Comparison of ENCODE assay signal across 8 mouse cellular contexts in the genomic region with DNA sequence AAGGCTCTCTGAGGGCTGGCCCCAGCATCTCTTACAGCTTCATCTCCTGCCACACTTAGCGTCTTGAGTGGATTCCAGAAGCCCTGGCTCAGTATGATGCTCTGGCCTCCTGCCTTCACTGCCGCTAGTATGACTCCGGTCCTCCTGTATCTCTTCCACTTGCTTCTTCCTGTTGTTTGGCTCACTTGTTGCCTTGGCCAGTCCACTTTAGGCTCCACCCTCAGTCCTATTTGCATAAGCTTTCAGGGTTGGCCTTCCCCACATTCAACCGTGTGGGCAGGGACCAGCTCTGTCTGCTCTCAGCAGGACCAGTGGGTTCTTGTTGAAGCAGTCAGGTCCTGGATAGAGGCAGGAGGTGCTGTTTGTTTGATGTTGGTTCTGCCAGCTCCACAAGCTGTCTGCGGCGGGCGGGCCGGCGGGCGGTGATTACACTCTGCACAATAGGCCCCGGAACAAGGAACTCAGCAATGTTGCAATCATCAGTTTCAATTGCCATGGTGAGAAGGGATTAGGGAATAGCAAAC.
DNase-seq lines count a peak whose midpoint lies in the region; ATAC-seq lines count a peak whose summit lies in the region.

No protein-coding gene starts in this region.

- H3K36me3 ChIP-seq in hindbrain, embryonic 14.5 days (replicated peaks; ENCODE audit: control insufficient read depth, insufficient read depth): no peaks in the 10 kb centered on the region
- no peaks in the 10 kb centered on the region for H3K36me3 ChIP-seq in midbrain, embryonic 11.5 days (ENCODE audit: control insufficient read depth, insufficient read depth, low read length)

- no peak overlapping the region for H3K4me3 ChIP-seq in hindbrain, embryonic 14.5 days (replicated peaks; ENCODE audit: low read length)
- H3K4me3 ChIP-seq in midbrain, embryonic 11.5 days (ENCODE audit: low read depth, low read length): no peak overlapping the region

- no peak overlapping the region; the same call in 1 of the 2 replicates for H3K9ac ChIP-seq in hindbrain, embryonic 14.5 days
- H3K9ac ChIP-seq in midbrain, embryonic 11.5 days (ENCODE audit: low read length): 0 out of 2 replicates have a peak overlapping the region, but pooled peaks have one; percentile 9

- H3K27me3 ChIP-seq in hindbrain, embryonic 14.5 days (ENCODE audit: control insufficient read depth, insufficient read depth, low read length): no peaks in the 10 kb centered on the region; the same call in 1 of the 2 replicates
- H3K27me3 ChIP-seq in midbrain, embryonic 11.5 days (ENCODE audit: control insufficient read depth, insufficient read depth, low read length): peaks cover 3% of the 10 kb centered on the region; the same call in 1 of the 2 replicates

- DNase-seq in R1 (ENCODE audit: low read depth, low spot score): peak; percentile 80
- peak; percentile 40 for DNase-seq in c-Kit-positive CD71-positive TER-119-positive erythroid progenitor cells, embryonic 14.5 days (ENCODE audit: low spot score)
- DNase-seq in gastrocnemius, adult 8-10 months (ENCODE audit: low spot score in 2 of 2): peak; percentile 10 to 53
- DNase-seq in hindbrain, embryonic 14.5 days (ENCODE audit: low spot score): peak; percentile 52
- DNase-seq in layer of hippocampus, postnatal 36 days: peak; percentile 36 to 47
- peak; percentile 95 for DNase-seq in midbrain, embryonic 11.5 days (ENCODE audit: low spot score, missing footprints)
- DNase-seq in urinary bladder, postnatal 25 days (ENCODE audit: low spot score): peak; percentile 12
- no peak for DNase-seq in B cell, adult 2 months

- 3% methylated on average over 11 of the region's 11 CpGs for WGBS in hindbrain, embryonic 14.5 days
- under 1% methylated on average over 11 of the region's 11 CpGs for WGBS in midbrain, embryonic 11.5 days

- 0 out of 2 replicates have a peak overlapping the region, but pooled peaks have one; percentile 10 for H3K27ac ChIP-seq in hindbrain, embryonic 14.5 days
- peak overlapping the region; percentile 16; the same call in 1 of the 2 replicates for H3K27ac ChIP-seq in midbrain, embryonic 11.5 days (ENCODE audit: low read depth, low read length)

- no peaks in the 10 kb centered on the region for H3K9me3 ChIP-seq in hindbrain, embryonic 14.5 days (ENCODE audit: control insufficient read depth, low read length)
- H3K9me3 ChIP-seq in midbrain, embryonic 11.5 days (ENCODE audit: control insufficient read depth, low read length): no peaks in the 10 kb centered on the region

- peak overlapping the region; percentile 30 for H3K4me2 ChIP-seq in hindbrain, embryonic 14.5 days (replicated peaks)
- peak overlapping the region; percentile 35 for H3K4me2 ChIP-seq in midbrain, embryonic 11.5 days

- peaks cover 31% of the 10 kb centered on the region for H3K4me1 ChIP-seq in hindbrain, embryonic 14.5 days (replicated peaks; ENCODE audit: control insufficient read depth, insufficient read depth, low read length)
- H3K4me1 ChIP-seq in midbrain, embryonic 11.5 days (ENCODE audit: control insufficient read depth, insufficient read depth, low read length): peaks cover 32% of the 10 kb centered on the region

- ATAC-seq in hindbrain, embryonic 14.5 days (ENCODE audit: low FRiP score): peak; percentile 67
- ATAC-seq in midbrain, embryonic 11.5 days (ENCODE audit: low FRiP score): peak; percentile 83

Comparison
In these comparisons a context has a peak if more than half of its experiments do, and no peak if none do; other contexts are left out.
1. DNase-seq: peak in R1 (single experiment), c-Kit-positive CD71-positive TER-119-positive erythroid progenitor cells, embryonic 14.5 days (single experiment), gastrocnemius, adult 8-10 months (2 of 2), hindbrain, embryonic 14.5 days (single experiment), layer of hippocampus, postnatal 36 days (2 of 2), midbrain, embryonic 11.5 days (single experiment) and urinary bladder, postnatal 25 days (single experiment); none in B cell, adult 2 months (0 of 2).